Mouse (Mus musculus): Measurements from ENCODE around the gene Ccdc154. TPM values are rescaled to one million over a fixed set of nuclear protein-coding genes. Genes with fewer than 3 reads are reported as not detected.

Gene Ccdc154
- polyA plus RNA-seq, 1 experiment = not detected

DNA sequence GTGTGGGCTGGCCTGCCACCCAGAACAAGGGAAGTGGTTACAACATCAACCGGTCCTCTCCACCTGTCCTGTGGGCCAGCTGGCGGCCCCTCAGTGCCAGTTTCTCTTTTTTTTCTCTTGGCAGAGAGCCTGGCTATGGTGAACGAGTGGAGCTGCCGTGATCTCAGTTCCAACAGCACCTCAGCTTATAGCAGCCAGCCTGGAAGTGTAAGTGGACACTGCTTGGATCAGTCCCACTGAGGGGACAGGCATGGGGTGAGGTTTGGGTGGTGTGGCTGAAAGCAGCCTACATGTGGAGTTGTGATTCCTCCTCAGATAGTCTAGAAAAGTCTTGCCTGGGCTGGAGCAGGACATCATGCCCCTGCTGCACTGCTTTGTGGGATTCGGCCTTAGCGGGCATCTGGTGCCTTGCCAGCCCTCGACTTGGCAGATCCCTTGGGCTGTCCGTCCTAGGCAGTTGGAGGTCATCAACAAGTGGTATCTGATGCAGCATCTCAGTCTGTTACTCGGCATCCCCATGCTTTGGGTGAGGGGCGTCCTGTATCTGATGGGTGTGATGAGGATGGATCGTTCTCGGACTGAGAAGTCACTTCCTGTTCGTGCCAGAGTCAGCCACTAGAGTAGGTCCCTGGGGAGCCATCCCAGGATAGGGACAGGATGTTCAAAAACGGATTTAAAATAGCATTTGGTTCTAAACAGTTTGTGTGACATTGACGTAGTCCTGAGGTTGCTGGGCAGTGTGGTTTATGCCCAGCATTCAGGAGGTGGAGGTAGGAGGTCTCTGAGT is 48.6 kb downstream of the Ccdc154 start:
- no peak for TF ChIP-seq POLR2A (IDR thresholded peaks at IDR 0.05; ENCODE audit: borderline replicate concordance, extremely low read depth, low read depth, low read length)
- no peak for TF ChIP-seq CTCF (IDR thresholded peaks at IDR 0.05; ENCODE audit: insufficient read depth, low read length)
- 62% methylated on average over 15 of the region's 15 CpGs for WGBS
- no peak for DNase-seq
- Histone ChIP-seq H3K4me3 (replicated peaks; ENCODE audit: extremely low read depth, low read depth, low read length) (no peak overlapping the region), H3K4me1 (ENCODE audit: control insufficient read depth, insufficient read depth, low read length) (no peaks in the 10 kb centered on the region)

DNA sequence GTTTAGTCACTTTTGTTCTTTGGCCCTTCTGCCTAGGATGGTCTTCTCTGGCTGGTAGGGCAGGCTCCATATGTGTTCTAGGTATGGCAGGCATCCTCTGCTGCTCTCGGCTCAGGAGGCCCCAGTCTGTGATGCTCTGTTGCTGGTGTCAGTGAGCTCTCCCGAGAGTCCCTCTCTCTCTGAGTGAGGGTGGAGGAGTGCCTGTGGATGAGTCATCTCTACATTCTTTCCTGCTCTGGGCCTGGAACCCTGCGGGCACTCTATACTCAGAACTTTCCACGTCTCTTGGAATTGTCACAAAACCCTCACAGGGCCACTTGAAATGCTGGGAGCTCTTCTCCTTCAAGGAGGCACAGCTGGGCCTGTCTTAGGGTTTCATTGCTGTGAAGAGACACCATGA is 49.4 kb downstream of the Ccdc154 start:
- no peak for TF ChIP-seq POLR2A (IDR thresholded peaks at IDR 0.05; ENCODE audit: borderline replicate concordance, extremely low read depth, low read depth, low read length)
- no peak for TF ChIP-seq CTCF (IDR thresholded peaks at IDR 0.05; ENCODE audit: insufficient read depth, low read length)
- no peaks in the 10 kb centered on the region for H3K4me1 ChIP-seq (ENCODE audit: control insufficient read depth, insufficient read depth, low read length)
- no peak for DNase-seq
- WGBS = 63% methylated on average over 4 of the region's 4 CpGs
- no peak overlapping the region for H3K4me3 ChIP-seq (replicated peaks; ENCODE audit: extremely low read depth, low read depth, low read length)

DNA sequence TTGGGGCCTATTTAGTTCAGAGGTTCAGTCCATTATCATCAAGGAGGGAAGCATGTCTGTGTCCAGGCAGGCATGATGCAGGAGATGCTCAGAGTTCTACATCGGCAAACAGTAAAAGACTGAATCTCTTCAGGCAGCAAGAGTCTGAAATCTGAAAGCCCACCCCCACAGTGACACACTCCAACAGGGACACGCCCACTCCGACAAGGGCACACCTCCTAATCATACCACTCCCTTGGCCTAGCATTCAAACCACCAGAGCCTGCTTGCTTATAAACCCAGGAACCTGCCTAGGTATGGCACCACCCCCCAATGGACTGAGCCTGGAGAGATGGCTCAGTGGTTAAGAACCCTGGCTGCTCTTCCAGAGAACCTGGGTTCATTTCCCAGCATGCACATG is 53.2 kb downstream of the Ccdc154 start:
- DNase-seq = no peak
- Histone ChIP-seq H3K4me1 (ENCODE audit: control insufficient read depth, insufficient read depth, low read length) (no peaks in the 10 kb centered on the region), H3K4me3 (replicated peaks; ENCODE audit: extremely low read depth, low read depth, low read length) (no peak overlapping the region)
- TF ChIP-seq POLR2A (IDR thresholded peaks at IDR 0.05; ENCODE audit: borderline replicate concordance, extremely low read depth, low read depth, low read length) = no peak
- TF ChIP-seq CTCF (IDR thresholded peaks at IDR 0.05; ENCODE audit: insufficient read depth, low read length) = no peak
- WGBS = 84% methylated on average over 3 of the region's 3 CpGs

DNA sequence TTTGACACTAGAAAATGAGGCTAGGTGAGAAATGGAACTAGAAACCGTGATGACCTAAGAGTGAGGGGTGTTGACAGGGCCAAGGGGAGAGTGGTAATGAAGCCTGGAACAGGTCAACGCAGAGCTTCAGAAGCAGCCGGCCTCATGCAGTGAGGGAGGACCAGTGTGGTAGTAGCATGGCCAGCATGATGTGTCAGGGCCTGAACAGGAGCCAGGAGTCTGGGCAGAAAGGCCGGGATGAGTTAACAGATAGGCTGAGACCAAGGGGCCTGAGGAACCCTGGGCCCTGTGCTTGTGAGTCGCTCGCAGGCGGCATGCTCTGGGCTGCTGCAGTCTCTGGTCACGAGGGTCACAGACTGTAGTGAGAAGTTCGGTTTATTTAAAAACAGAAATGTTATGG is 56.7 kb downstream of the Ccdc154 start:
- 91% methylated on average over 9 of the region's 9 CpGs for WGBS
- Histone ChIP-seq H3K4me3 (replicated peaks; ENCODE audit: extremely low read depth, low read depth, low read length) (no peak overlapping the region), H3K4me1 (ENCODE audit: control insufficient read depth, insufficient read depth, low read length) (peaks cover 11% of the 10 kb centered on the region)
- no peak for TF ChIP-seq CTCF (IDR thresholded peaks at IDR 0.05; ENCODE audit: insufficient read depth, low read length)
- no peak for TF ChIP-seq POLR2A (IDR thresholded peaks at IDR 0.05; ENCODE audit: borderline replicate concordance, extremely low read depth, low read depth, low read length)
- DNase-seq = no peak

DNA sequence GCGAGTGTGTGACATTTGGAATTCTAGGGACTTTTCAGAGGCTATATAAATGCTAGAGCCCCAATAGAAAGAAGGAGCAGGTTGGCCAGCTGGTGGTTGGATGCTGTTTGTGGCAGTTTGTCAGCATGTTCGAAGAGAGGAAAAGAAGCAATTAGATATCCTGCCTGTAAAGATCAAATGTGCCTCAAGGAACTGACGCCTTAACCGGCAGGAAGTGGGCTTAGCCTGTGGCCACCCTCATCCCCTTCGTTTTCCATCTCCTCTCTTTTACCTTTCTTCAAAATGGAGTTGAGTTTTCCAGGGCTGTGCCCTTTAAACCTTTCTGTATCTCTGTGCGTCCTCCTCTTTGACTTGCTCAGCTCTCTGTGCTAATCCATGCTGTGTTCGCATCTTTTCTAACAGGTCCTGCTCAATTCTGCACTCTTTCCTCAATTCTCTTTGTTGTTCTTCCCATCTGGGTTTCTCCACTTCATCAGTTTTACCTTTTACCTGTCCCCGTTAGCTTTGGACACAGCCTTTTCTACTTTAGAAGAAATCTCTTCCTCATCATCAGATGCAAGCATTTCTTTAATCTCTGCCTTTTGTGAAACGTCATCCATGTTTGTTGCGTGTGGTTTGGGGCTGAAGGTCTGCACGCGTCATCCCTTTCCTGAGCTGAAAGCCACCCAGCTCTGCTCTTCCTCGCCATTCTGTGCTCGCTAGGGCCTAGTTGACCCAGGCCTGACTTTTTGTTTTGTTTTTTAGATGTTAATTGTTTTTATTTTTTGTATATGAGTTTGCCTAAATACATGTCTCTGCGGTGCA is 57.4 kb downstream of the Ccdc154 start:
- Histone ChIP-seq H3K4me1 (ENCODE audit: control insufficient read depth, insufficient read depth, low read length) (peaks cover 11% of the 10 kb centered on the region), H3K4me3 (replicated peaks; ENCODE audit: extremely low read depth, low read depth, low read length) (no peak overlapping the region)
- TF ChIP-seq POLR2A (IDR thresholded peaks at IDR 0.05; ENCODE audit: borderline replicate concordance, extremely low read depth, low read depth, low read length) (no peak), CTCF (IDR thresholded peaks at IDR 0.05; ENCODE audit: insufficient read depth, low read length) (no peak)
- DNase-seq = no peak
- 88% methylated on average over 15 of the region's 15 CpGs for WGBS

DNA sequence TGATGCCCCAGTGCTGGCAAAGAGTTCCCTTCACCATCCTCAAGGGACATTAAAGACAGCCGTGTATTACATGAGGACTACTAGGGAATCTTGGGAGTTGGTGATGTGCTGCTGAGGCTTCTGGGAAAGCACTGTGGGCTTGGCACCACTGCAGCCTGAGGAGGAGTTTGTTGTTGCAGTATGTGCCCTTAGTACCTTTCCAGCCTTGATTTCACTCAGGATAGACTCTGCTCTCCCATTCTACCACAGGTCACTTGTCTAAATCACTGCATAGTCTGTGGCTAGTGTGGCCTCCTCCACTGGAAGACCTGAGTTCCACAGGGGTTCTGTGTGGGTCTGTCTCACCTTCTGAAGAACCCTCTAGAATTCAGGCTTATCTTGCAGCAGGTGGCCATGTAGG is 58.5 kb downstream of the Ccdc154 start:
- Histone ChIP-seq H3K4me1 (ENCODE audit: control insufficient read depth, insufficient read depth, low read length) (peaks cover 11% of the 10 kb centered on the region), H3K4me3 (replicated peaks; ENCODE audit: extremely low read depth, low read depth, low read length) (no peak overlapping the region)
- TF ChIP-seq CTCF (IDR thresholded peaks at IDR 0.05; ENCODE audit: insufficient read depth, low read length) = no peak
- DNase-seq = no peak
- 71% methylated on average over 1 of the region's 1 CpGs for WGBS

Other genes with a start within 250 kb of the Ccdc154 start
- 110 and 119 TPM in 2 replicates for gene Mapk8ip3, start 225.5 kb upstream of the Ccdc154 start, polyA plus RNA-seq (2012; rRNA removed)
- 6.1 and 10.2 TPM in 2 replicates for gene Jpt2, start 201.8 kb upstream of the Ccdc154 start, polyA plus RNA-seq (2012; rRNA removed)
- 16.4 and 18.0 TPM in 2 replicates for gene Cramp1l, start 146.7 kb upstream of the Ccdc154 start, polyA plus RNA-seq (2012; rRNA removed)
- 9.1 and 11.1 TPM in 2 replicates for gene Ift140, start 146.4 kb upstream of the Ccdc154 start, polyA plus RNA-seq (2012; rRNA removed)
- 340 and 393 TPM in 2 replicates for gene Tmem204, start 78.9 kb upstream of the Ccdc154 start, polyA plus RNA-seq (2012; rRNA removed)
- 17.9 and 19.2 TPM in 2 replicates for gene Telo2, start 46.5 kb upstream of the Ccdc154 start, polyA plus RNA-seq (2012; rRNA removed)
- not detected in 2 replicates for gene Ptx4, start 41.7 kb upstream of the Ccdc154 start, polyA plus RNA-seq (2012; rRNA removed)
- 35.3 and 44.6 TPM in 2 replicates for gene Clcn7, start 29.1 kb upstream of the Ccdc154 start, polyA plus RNA-seq (2012; rRNA removed)
- 6.2 and 6.9 TPM in 2 replicates for gene Gm38655, start 13.0 kb downstream of the Ccdc154 start, polyA plus RNA-seq (2012; rRNA removed)
- gene BC003965, start 22.1 kb downstream of the Ccdc154 start, polyA plus RNA-seq (2012; rRNA removed) = 9.4 and 10.2 TPM in 2 replicates
- 29.8 and 32.0 TPM in 2 replicates for gene Unkl, start 25.9 kb downstream of the Ccdc154 start, polyA plus RNA-seq (2012; rRNA removed)
- gene Gnptg, start 77.7 kb downstream of the Ccdc154 start, polyA plus RNA-seq (2012; rRNA removed) = 46.3 and 55.6 TPM in 2 replicates
- gene Tsr3, start 77.7 kb downstream of the Ccdc154 start, polyA plus RNA-seq (2012; rRNA removed) = 16.9 TPM in 2 replicates
- 23.8 and 28.3 TPM in 2 replicates for gene Baiap3, start 93.9 kb downstream of the Ccdc154 start, polyA plus RNA-seq (2012; rRNA removed)
- 138 and 178 TPM in 2 replicates for gene Ube2i, start 112.2 kb downstream of the Ccdc154 start, polyA plus RNA-seq (2012; rRNA removed)
- 0.27 and 0.46 TPM in 2 replicates for gene Prss34, start 135.9 kb downstream of the Ccdc154 start, polyA plus RNA-seq (2012; rRNA removed)
- not detected in 2 replicates for gene Prss28, start 146.2 kb downstream of the Ccdc154 start, polyA plus RNA-seq (2012; rRNA removed)
- not detected in 2 replicates for gene Prss29, start 156.2 kb downstream of the Ccdc154 start, polyA plus RNA-seq (2012; rRNA removed)
- 0.27 and 0.32 TPM in 2 replicates for gene Tpsab1, start 183.1 kb downstream of the Ccdc154 start, polyA plus RNA-seq (2012; rRNA removed)
- gene Tpsb2, start 203.8 kb downstream of the Ccdc154 start, polyA plus RNA-seq (2012; rRNA removed) = 6.4 and 6.5 TPM in 2 replicates
- 0.17 and 0.65 TPM in 2 replicates for gene Tpsg1, start 206.8 kb downstream of the Ccdc154 start, polyA plus RNA-seq (2012; rRNA removed)